Mouse (Mus musculus) C2C12 (cell line): Measurements from ENCODE around the gene Col23a1. TPM values are rescaled to one million over a fixed set of nuclear protein-coding genes. Genes with fewer than 3 reads are reported as not detected.
A peak's percentile ranks its signal among the peaks of the same experiment; 100 is the strongest.

Experiments used
- H3K27me3 ChIP-seq: one replicate; pipeline ENCODE4 v1.6.1; 2011; ENCODE audit not compliant: control insufficient read depth, insufficient read depth, insufficient read length
- H3K36me3 ChIP-seq: one replicate; pipeline ENCODE4 v1.6.1; 2011; ENCODE audit not compliant: control insufficient read depth, insufficient read depth
- H3K4me3 ChIP-seq: one replicate; pipeline ENCODE4 v1.5.1; 2011; ENCODE audit warnings: mild to moderate bottlenecking, control low read depth; ENCODE audit not compliant: poor library complexity, insufficient read depth, severe bottlenecking
- H3K79me2 ChIP-seq: one replicate; pipeline ENCODE4 v1.6.1; 2011; ENCODE audit not compliant: control insufficient read depth, insufficient read depth
- H3K79me3 ChIP-seq: one replicate; pipeline ENCODE4 v1.6.1; 2011; ENCODE audit warnings: low read depth, control low read depth
- H3ac ChIP-seq: one replicate; pipeline ENCODE3; 2011; ENCODE audit warnings: low read depth; ENCODE audit not compliant: control insufficient read depth, insufficient read length
- CEBPB ChIP-seq: IDR thresholded peaks from one replicate; pipeline ENCODE4 v1.6.1; 2011; ENCODE audit warnings: low read depth, mild to moderate bottlenecking, control low read depth, moderate library complexity
- CTCF ChIP-seq: IDR thresholded peaks from one replicate; pipeline ENCODE4 v1.5.1; 2011; ENCODE audit not compliant: control insufficient read depth, insufficient read depth, insufficient read length
- FOSL1 ChIP-seq: IDR thresholded peaks from one replicate; pipeline ENCODE4 v1.8.0; 2011; ENCODE audit warnings: mild to moderate bottlenecking, low read length; ENCODE audit not compliant: poor library complexity, insufficient read depth, severe bottlenecking
- MAX ChIP-seq: IDR thresholded peaks from one replicate; pipeline ENCODE4 v1.6.1; 2011; ENCODE audit warnings: mild to moderate bottlenecking, control low read depth
- MYOD1 ChIP-seq: IDR thresholded peaks from one replicate; pipeline ENCODE4 v1.6.1; 2011; ENCODE audit warnings: low read depth; ENCODE audit not compliant: control insufficient read depth, insufficient read length
- MYOG ChIP-seq: IDR thresholded peaks from one replicate; pipeline ENCODE4 v1.6.1; 2011; ENCODE audit not compliant: control insufficient read depth, insufficient read length; ENCODE audit errors: extremely low read depth
- USF1 ChIP-seq: IDR thresholded peaks from one replicate; pipeline ENCODE4 v1.6.1; 2011; ENCODE audit warnings: low read depth, mild to moderate bottlenecking, control low read depth, moderate library complexity
- polyA plus RNA-seq: library from polyadenylated mRNA; unstranded; fragments of >200 nt; fragmentation: generic; extraction: Trizol; gene quantifications from one replicate; pipeline ENCODE4 v1.2.1, GENCODE M21; 2012; ENCODE audit warnings: missing spikeins

Col23a1 gene
- polyA plus RNA-seq, 1 experiment: 0.43 TPM

- peak; percentile 64 for TF ChIP-seq USF1
- TF ChIP-seq MYOD1: no peak
- H3K79me3 ChIP-seq: no peaks in the 10 kb centered on the region
- no peak overlapping the region for H3ac ChIP-seq
- no peaks in the 10 kb centered on the region for H3K27me3 ChIP-seq
- no peaks in the 10 kb centered on the region for H3K79me2 ChIP-seq
- no peaks in the 10 kb centered on the region for H3K36me3 ChIP-seq
- no peak overlapping the region for H3K4me3 ChIP-seq
Measured at GRCm38 (mm10) chr11:51343728-51344289, 54.1 kb downstream of the Col23a1 start.

GRCm38 (mm10) chr11:51345481-51346465, 56.1 kb downstream of the Col23a1 start:
- H3ac ChIP-seq: no peak overlapping the region

GRCm38 (mm10) chr11:51347756-51348155, 58.0 kb downstream of the Col23a1 start:
- no peak for TF ChIP-seq CEBPB
- TF ChIP-seq USF1: no peak
- TF ChIP-seq MYOD1: no peak
- no peak for TF ChIP-seq FOSL1

More at GRCm38 (mm10) chr11:51345481-51346465, 56.1 kb downstream of the Col23a1 start:
- Histone ChIP-seq H3K27me3 (no peaks in the 10 kb centered on the region), H3K4me3 (no peak overlapping the region), H3K36me3 (no peaks in the 10 kb centered on the region), H3K79me2 (no peaks in the 10 kb centered on the region), H3K79me3 (no peaks in the 10 kb centered on the region)
- TF ChIP-seq MYOD1 (no peak), FOSL1 (no peak), MYOG (no peak), CEBPB (no peak), CTCF (no peak), MAX (no peak), USF1 (no peak)

DNA sequence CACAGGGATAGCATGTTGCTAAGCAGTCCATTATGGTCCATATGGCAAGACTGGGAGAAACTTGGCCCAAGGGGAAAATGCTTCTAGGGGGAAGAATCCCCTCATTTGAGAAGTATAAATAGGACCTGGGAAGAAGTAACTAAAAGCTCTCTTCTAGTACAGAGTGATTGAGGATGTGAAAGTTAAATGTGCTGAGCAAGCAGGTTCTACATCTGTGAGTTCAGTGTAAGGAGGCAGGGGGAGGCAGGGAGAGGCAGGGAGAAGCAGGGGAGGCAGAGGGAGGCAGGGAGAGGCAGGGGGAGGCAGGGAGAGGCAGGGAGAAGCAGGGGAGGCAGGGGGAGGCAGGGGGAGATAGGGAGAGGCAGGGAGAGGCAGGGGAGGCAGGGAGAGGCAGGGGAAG, 59.9 kb downstream of the Col23a1 start:
- no peaks in the 10 kb centered on the region for H3K79me2 ChIP-seq
- TF ChIP-seq CTCF: no peak
- TF ChIP-seq USF1: no peak
- no peak for TF ChIP-seq FOSL1
- no peak for TF ChIP-seq MYOD1
- no peak for TF ChIP-seq CEBPB
- TF ChIP-seq MAX: no peak
- no peak for TF ChIP-seq MYOG

More at GRCm38 (mm10) chr11:51347756-51348155, 58.0 kb downstream of the Col23a1 start:
- H3K79me3 ChIP-seq: no peaks in the 10 kb centered on the region
- H3ac ChIP-seq: no peak overlapping the region
- H3K36me3 ChIP-seq: no peaks in the 10 kb centered on the region
- no peak overlapping the region for H3K4me3 ChIP-seq
- H3K79me2 ChIP-seq: no peaks in the 10 kb centered on the region
- no peaks in the 10 kb centered on the region for H3K27me3 ChIP-seq

GRCm38 (mm10) chr11:51351151-51351550, 61.4 kb downstream of the Col23a1 start:
- no peaks in the 10 kb centered on the region for H3K27me3 ChIP-seq

More for the DNA sequence above, 59.9 kb downstream of the Col23a1 start:
- Histone ChIP-seq H3K79me3 (no peaks in the 10 kb centered on the region), H3K36me3 (no peaks in the 10 kb centered on the region), H3ac (no peak overlapping the region), H3K27me3 (no peaks in the 10 kb centered on the region), H3K4me3 (no peak overlapping the region)

More at GRCm38 (mm10) chr11:51351151-51351550, 61.4 kb downstream of the Col23a1 start:
- Histone ChIP-seq H3K36me3 (no peaks in the 10 kb centered on the region), H3K4me3 (no peak overlapping the region), H3ac (no peak overlapping the region), H3K79me2 (no peaks in the 10 kb centered on the region), H3K79me3 (no peaks in the 10 kb centered on the region)
- TF ChIP-seq MYOG (no peak), CEBPB (no peak), MYOD1 (no peak), MAX (no peak), USF1 (no peak), CTCF (no peak), FOSL1 (no peak)
